Mouse (Mus musculus): ENCODE data around the gene Lgi1. TPM values are rescaled to one million over a fixed set of nuclear protein-coding genes. Genes with fewer than 3 reads are reported as not detected.

The Lgi1 gene
- 22.5 and 23.1 TPM in 2 replicates for polyA plus RNA-seq (2015; fragmentation: Nextera tagmentation; extraction: Ambion mirVana)

- Histone ChIP-seq H3K4me3 (ENCODE audit: low read length) (peak within 1 kb of the TSS; percentile 41), H3K4me1 (ENCODE audit: control insufficient read depth, insufficient read depth, low read depth, low read length) (peaks cover 7% of the 10 kb centered on the region), H3K36me3 (ENCODE audit: control insufficient read depth, insufficient read depth, low read length) (no peaks in the 10 kb centered on the region), H3K9ac (ENCODE audit: low read depth, low read length) (peak within 1 kb of the TSS; percentile 52), H3K27ac (ENCODE audit: low read depth, low read length) (peak within 1 kb of the TSS; percentile 70), H3K9me3 (ENCODE audit: control insufficient read depth, low read length) (no peaks in the 10 kb centered on the region), H3K27me3 (replicated peaks; ENCODE audit: control insufficient read depth, insufficient read depth, low read length) (no peaks in the 10 kb centered on the region), H3K4me2 (ENCODE audit: low read length) (peak within 1 kb of the TSS; percentile 62)
- peak; percentile 77 for ATAC-seq
- WGBS = 17% methylated on average over 21 of the region's 21 CpGs
Observed at GRCm38 (mm10) chr19:38264505-38265500, at the start of gene Lgi1. TSS of gene Lgi1 (plus strand) at chr19:38264536.

DNA sequence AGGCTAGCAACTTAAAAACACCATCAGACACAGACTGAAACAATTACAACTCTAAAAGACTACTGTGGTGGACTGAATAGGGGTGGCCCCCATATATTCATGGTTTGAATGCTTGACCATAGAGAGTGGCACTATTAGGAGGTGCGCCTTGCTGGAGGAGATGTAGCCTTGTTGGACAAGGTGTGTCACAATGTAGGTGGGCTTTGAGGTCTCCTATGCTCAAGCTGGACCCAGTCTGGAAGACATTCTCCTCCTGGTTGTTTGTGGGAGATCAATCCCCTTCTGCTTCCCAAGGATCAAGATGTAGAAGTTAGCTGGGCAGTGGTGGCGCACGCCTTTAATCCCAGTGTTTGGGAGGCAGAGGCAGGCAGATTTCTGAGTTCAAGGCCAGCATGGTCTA, 46.6 kb upstream of the Lgi1 start:
- H3K36me3 ChIP-seq (ENCODE audit: control insufficient read depth, insufficient read depth, low read length) = peaks cover 17% of the 10 kb centered on the region
- H3K9me3 ChIP-seq (ENCODE audit: control insufficient read depth, low read length) = no peaks in the 10 kb centered on the region
- H3K9ac ChIP-seq (ENCODE audit: low read depth, low read length) = no peak overlapping the region
- H3K4me2 ChIP-seq (ENCODE audit: low read length) = no peak overlapping the region
- 99% methylated on average over 3 of the region's 3 CpGs for WGBS
- no peak overlapping the region for H3K4me3 ChIP-seq (ENCODE audit: low read length)
- H3K4me1 ChIP-seq (ENCODE audit: control insufficient read depth, insufficient read depth, low read depth, low read length) = peaks cover 1% of the 10 kb centered on the region
- no peak for ATAC-seq
- no peak overlapping the region for H3K27ac ChIP-seq (ENCODE audit: low read depth, low read length)
- H3K27me3 ChIP-seq (replicated peaks; ENCODE audit: control insufficient read depth, insufficient read depth, low read length) = no peaks in the 10 kb centered on the region

DNA sequence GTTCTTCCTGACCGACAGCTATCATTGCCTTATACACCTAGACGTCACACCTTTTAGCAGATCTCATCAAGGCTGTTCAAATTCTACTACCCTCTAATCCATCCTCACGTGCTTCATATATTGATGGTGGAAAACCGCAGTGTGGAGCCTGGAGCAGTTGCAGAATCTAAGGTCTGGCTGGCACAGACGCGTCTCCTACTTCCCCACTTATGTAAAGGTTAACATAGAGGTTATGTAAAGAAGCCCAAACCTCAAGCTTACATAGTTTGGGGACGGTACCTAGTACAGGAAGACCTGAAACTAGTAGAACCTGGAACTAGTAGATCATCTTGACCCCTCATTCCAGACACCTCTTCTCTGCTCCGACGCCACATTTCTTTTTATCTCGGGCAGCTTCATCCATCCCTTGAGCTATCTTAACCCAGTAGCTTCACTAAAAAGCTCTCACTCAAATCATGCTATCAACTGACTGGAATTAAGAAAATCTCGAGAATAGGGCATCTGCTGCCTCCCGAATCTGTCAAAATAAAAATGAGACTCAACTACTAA, 40.9 kb upstream of the Lgi1 start:
- Histone ChIP-seq H3K27me3 (replicated peaks; ENCODE audit: control insufficient read depth, insufficient read depth, low read length) (no peaks in the 10 kb centered on the region), H3K4me2 (ENCODE audit: low read length) (peak overlapping the region; percentile 79), H3K4me3 (ENCODE audit: low read length) (peak overlapping the region; percentile 73), H3K27ac (ENCODE audit: low read depth, low read length) (peak overlapping the region; percentile 96), H3K9ac (ENCODE audit: low read depth, low read length) (peak overlapping the region; percentile 79), H3K4me1 (ENCODE audit: control insufficient read depth, insufficient read depth, low read depth, low read length) (peaks cover 10% of the 10 kb centered on the region), H3K9me3 (ENCODE audit: control insufficient read depth, low read length) (no peaks in the 10 kb centered on the region), H3K36me3 (ENCODE audit: control insufficient read depth, insufficient read depth, low read length) (peaks cover 3% of the 10 kb centered on the region; the same call in 1 of the 2 replicates)
- ATAC-seq = peak; percentile 43
- WGBS = 9% methylated on average over 12 of the region's 12 CpGs

GRCm38 (mm10) chr19:38223905-38224684, 40.2 kb upstream of the Lgi1 start, which contains the start of gene Fra10ac1:
TSS of gene Fra10ac1 (minus strand) at chr19:38224156.
- Histone ChIP-seq H3K36me3 (ENCODE audit: control insufficient read depth, insufficient read depth, low read length) (no peaks in the 10 kb centered on the region), H3K4me1 (ENCODE audit: control insufficient read depth, insufficient read depth, low read depth, low read length) (peaks cover 10% of the 10 kb centered on the region), H3K4me2 (ENCODE audit: low read length) (peak within 1 kb of the TSS; percentile 79), H3K9me3 (ENCODE audit: control insufficient read depth, low read length) (0 out of 2 replicates have a peak, but pooled peaks cover 3% of the 10 kb centered on the region), H3K4me3 (ENCODE audit: low read length) (peak within 1 kb of the TSS; percentile 73), H3K9ac (ENCODE audit: low read depth, low read length) (peak within 1 kb of the TSS; percentile 79), H3K27ac (ENCODE audit: low read depth, low read length) (peak within 1 kb of the TSS; percentile 96), H3K27me3 (replicated peaks; ENCODE audit: control insufficient read depth, insufficient read depth, low read length) (no peaks in the 10 kb centered on the region)
- under 1% methylated on average over 49 of the region's 49 CpGs for WGBS
- ATAC-seq = peak; percentile 98

DNA sequence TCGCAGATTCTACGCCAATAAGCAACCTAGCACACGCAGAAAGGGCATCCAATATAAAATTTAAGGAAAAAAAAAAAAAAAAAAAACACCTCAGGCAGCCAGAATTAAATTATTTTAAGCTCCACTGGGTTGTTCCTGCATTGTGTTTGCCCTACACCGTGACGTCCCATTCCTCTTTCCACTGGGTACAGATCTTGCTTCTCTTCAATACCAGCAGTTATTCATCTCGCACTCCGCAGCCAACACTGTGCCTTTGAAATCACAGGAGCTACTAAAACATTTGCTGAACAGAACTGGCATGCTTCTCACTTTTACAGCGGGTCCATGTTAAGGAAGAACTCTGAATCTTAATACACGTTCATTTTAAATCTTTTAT, 39.7 kb upstream of the Lgi1 start:
- Histone ChIP-seq H3K4me2 (ENCODE audit: low read length) (peak overlapping the region; percentile 79), H3K36me3 (ENCODE audit: control insufficient read depth, insufficient read depth, low read length) (no peaks in the 10 kb centered on the region), H3K4me1 (ENCODE audit: control insufficient read depth, insufficient read depth, low read depth, low read length) (peaks cover 10% of the 10 kb centered on the region), H3K4me3 (ENCODE audit: low read length) (peak overlapping the region; percentile 73), H3K9me3 (ENCODE audit: control insufficient read depth, low read length) (0 out of 2 replicates have a peak, but pooled peaks cover 3% of the 10 kb centered on the region), H3K9ac (ENCODE audit: low read depth, low read length) (peak overlapping the region; percentile 79), H3K27ac (ENCODE audit: low read depth, low read length) (peak overlapping the region; percentile 96), H3K27me3 (replicated peaks; ENCODE audit: control insufficient read depth, insufficient read depth, low read length) (no peaks in the 10 kb centered on the region)
- peak; percentile 54 for ATAC-seq
- 4% methylated on average over 9 of the region's 9 CpGs for WGBS

DNA sequence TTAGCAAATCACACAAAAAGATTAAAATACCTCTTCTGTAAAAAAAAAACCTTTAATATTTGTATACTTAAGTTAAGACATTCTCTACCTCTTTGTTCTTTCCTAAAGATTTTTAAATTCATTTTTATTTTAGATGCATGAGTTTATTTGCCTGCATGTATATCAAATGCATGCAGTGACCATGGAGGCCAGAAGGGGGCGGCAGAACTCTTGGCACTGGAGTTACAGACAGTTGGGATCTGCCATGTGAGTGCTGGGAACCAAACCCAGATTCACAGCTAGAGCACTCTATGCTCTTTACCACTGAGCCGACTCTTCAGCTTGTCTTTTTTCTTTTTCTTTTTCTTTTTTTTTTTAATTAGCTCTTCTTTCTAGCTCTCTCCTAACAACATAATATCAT, 35.6 kb upstream of the Lgi1 start:
- 55% methylated on average over 2 of the region's 2 CpGs for WGBS
- H3K36me3 ChIP-seq (ENCODE audit: control insufficient read depth, insufficient read depth, low read length) = no peaks in the 10 kb centered on the region
- H3K9ac ChIP-seq (ENCODE audit: low read depth, low read length) = no peak overlapping the region
- H3K4me2 ChIP-seq (ENCODE audit: low read length) = no peak overlapping the region
- no peak overlapping the region for H3K4me3 ChIP-seq (ENCODE audit: low read length)
- no peak for ATAC-seq
- no peak overlapping the region for H3K27ac ChIP-seq (ENCODE audit: low read depth, low read length)
- H3K4me1 ChIP-seq (ENCODE audit: control insufficient read depth, insufficient read depth, low read depth, low read length) = peaks cover 2% of the 10 kb centered on the region
- H3K27me3 ChIP-seq (replicated peaks; ENCODE audit: control insufficient read depth, insufficient read depth, low read length) = no peaks in the 10 kb centered on the region
- 0 out of 2 replicates have a peak, but pooled peaks cover 3% of the 10 kb centered on the region for H3K9me3 ChIP-seq (ENCODE audit: control insufficient read depth, low read length)

DNA sequence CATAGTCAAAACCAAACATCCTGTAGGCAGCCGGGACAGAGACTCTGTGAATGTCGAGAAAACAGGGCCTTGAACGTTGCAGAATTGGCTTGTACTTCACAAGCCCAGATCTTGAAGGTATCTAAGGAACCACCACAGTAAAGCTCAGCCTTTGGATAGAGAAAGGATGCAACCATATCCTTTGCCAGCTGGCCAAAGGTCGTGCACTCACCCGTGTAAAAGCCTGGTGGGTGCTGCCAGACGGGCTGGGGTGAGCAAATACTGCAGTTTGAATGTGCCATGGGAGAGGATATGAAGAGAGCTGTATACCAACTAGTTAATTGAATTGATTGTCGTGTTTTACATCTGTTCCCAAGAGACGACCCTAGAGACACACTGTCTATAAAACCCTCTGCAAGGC, 32.2 kb upstream of the Lgi1 start:
- H3K4me2 ChIP-seq (ENCODE audit: low read length) = no peak overlapping the region
- no peak overlapping the region for H3K4me3 ChIP-seq (ENCODE audit: low read length)
- no peak overlapping the region for H3K9ac ChIP-seq (ENCODE audit: low read depth, low read length)
- no peaks in the 10 kb centered on the region for H3K27me3 ChIP-seq (replicated peaks; ENCODE audit: control insufficient read depth, insufficient read depth, low read length)
- H3K27ac ChIP-seq (ENCODE audit: low read depth, low read length) = no peak overlapping the region
- WGBS = 42% methylated on average over 8 of the region's 8 CpGs
- H3K36me3 ChIP-seq (ENCODE audit: control insufficient read depth, insufficient read depth, low read length) = no peaks in the 10 kb centered on the region
- H3K4me1 ChIP-seq (ENCODE audit: control insufficient read depth, insufficient read depth, low read depth, low read length) = no peaks in the 10 kb centered on the region
- H3K9me3 ChIP-seq (ENCODE audit: control insufficient read depth, low read length) = 0 out of 2 replicates have a peak, but pooled peaks cover 3% of the 10 kb centered on the region
- ATAC-seq = no peak

GRCm38 (mm10) chr19:38232516-38232915, 31.8 kb upstream of the Lgi1 start:
- Histone ChIP-seq H3K4me1 (ENCODE audit: control insufficient read depth, insufficient read depth, low read depth, low read length) (no peaks in the 10 kb centered on the region), H3K4me2 (ENCODE audit: low read length) (no peak overlapping the region), H3K4me3 (ENCODE audit: low read length) (no peak overlapping the region), H3K27me3 (replicated peaks; ENCODE audit: control insufficient read depth, insufficient read depth, low read length) (no peaks in the 10 kb centered on the region), H3K9ac (ENCODE audit: low read depth, low read length) (no peak overlapping the region), H3K36me3 (ENCODE audit: control insufficient read depth, insufficient read depth, low read length) (no peaks in the 10 kb centered on the region), H3K27ac (ENCODE audit: low read depth, low read length) (no peak overlapping the region), H3K9me3 (ENCODE audit: control insufficient read depth, low read length) (0 out of 2 replicates have a peak, but pooled peaks cover 3% of the 10 kb centered on the region)
- WGBS = 12% methylated on average over 4 of the region's 4 CpGs
- no peak for ATAC-seq

Data from hindbrain, embryonic 16.5 days (tissue).